Mouse (Mus musculus): ENCODE results near the gene Gm20425. TPM values are rescaled to one million over a fixed set of nuclear protein-coding genes. Genes with fewer than 3 reads are reported as not detected.

The Gm20425 gene
- total RNA-seq, 1 experiment: 0.04 TPM

GRCm38 (mm10) chr9:103246526-103247168 lies 16.5 kb upstream of the Gm20425 start:
- no peak for DNase-seq (ENCODE audit: low read depth, low spot score)
- H3K4me3 ChIP-seq (ENCODE audit: insufficient read depth in 1 of 2, low read depth in 1 of 2, low read length in 2 of 2, poor library complexity in 1 of 2, severe bottlenecking in 1 of 2): no peak overlapping the region
- H3K9me3 ChIP-seq (ENCODE audit: control insufficient read depth, insufficient read depth, low read depth, low read length): no peaks in the 10 kb centered on the region
- H3K9ac ChIP-seq (ENCODE audit: insufficient read depth, low read depth, low read length, poor library complexity, severe bottlenecking): no peak overlapping the region
- H3K4me1 ChIP-seq (ENCODE audit: control insufficient read depth in 2 of 2, insufficient read depth in 2 of 2, low read length in 2 of 2, poor library complexity in 1 of 2): no peaks in the 10 kb centered on the region
- no peaks in the 10 kb centered on the region for H3K36me3 ChIP-seq (ENCODE audit: control insufficient read depth, insufficient read depth, low read length, poor library complexity, severe bottlenecking)
- no peak overlapping the region for H3K27ac ChIP-seq (ENCODE audit: insufficient read depth, low read depth, low read length, poor library complexity, severe bottlenecking)
- TF ChIP-seq ZNF384 (IDR thresholded peaks at IDR 0.05; ENCODE audit: low read depth, low read length) (no peak), HCFC1 (IDR thresholded peaks at IDR 0.05; ENCODE audit: borderline replicate concordance, insufficient read depth, low read length) (no peak)
- in situ Hi-C loops (cut with MboI; ENCODE audit: low sequenced_read_pairs in 2 of 2, unreplicated experiment in 2 of 2): no loop called here

- no peak for DNase-seq (ENCODE audit: low read depth, low spot score)
- H3K9ac ChIP-seq (ENCODE audit: insufficient read depth, low read depth, low read length, poor library complexity, severe bottlenecking): no peak overlapping the region
- no peaks in the 10 kb centered on the region for H3K36me3 ChIP-seq (ENCODE audit: control insufficient read depth, insufficient read depth, low read length, poor library complexity, severe bottlenecking)
- H3K4me1 ChIP-seq (ENCODE audit: control insufficient read depth in 2 of 2, insufficient read depth in 2 of 2, low read length in 2 of 2, poor library complexity in 1 of 2): no peaks in the 10 kb centered on the region
- no peak overlapping the region for H3K27ac ChIP-seq (ENCODE audit: insufficient read depth, low read depth, low read length, poor library complexity, severe bottlenecking)
- H3K4me3 ChIP-seq (ENCODE audit: insufficient read depth in 1 of 2, low read depth in 1 of 2, low read length in 2 of 2, poor library complexity in 1 of 2, severe bottlenecking in 1 of 2): no peak overlapping the region
- H3K9me3 ChIP-seq (ENCODE audit: control insufficient read depth, insufficient read depth, low read depth, low read length): no peaks in the 10 kb centered on the region
- in situ Hi-C loops (cut with MboI; ENCODE audit: low sequenced_read_pairs in 2 of 2, unreplicated experiment in 2 of 2): no loop called here
- no peak for TF ChIP-seq MAFK (IDR thresholded peaks at IDR 0.05; ENCODE audit: insufficient read depth, low read depth, low read length)
- no peak for TF ChIP-seq CHD2 (IDR thresholded peaks at IDR 0.05; ENCODE audit: low read depth, low read length)
- no peak for TF ChIP-seq ZC3H11A (IDR thresholded peaks at IDR 0.05; ENCODE audit: borderline replicate concordance, low read depth, low read length)
- no peak for TF ChIP-seq ZNF384 (IDR thresholded peaks at IDR 0.05; ENCODE audit: low read depth, low read length)
- no peak for TF ChIP-seq HCFC1 (IDR thresholded peaks at IDR 0.05; ENCODE audit: borderline replicate concordance, insufficient read depth, low read length)
Observed at GRCm38 (mm10) chr9:103243640-103244039, 13.5 kb upstream of the Gm20425 start.

- TF ChIP-seq ZC3H11A (IDR thresholded peaks at IDR 0.05; ENCODE audit: borderline replicate concordance, low read depth, low read length): no peak
- no peak for TF ChIP-seq CHD2 (IDR thresholded peaks at IDR 0.05; ENCODE audit: low read depth, low read length)
- TF ChIP-seq ZNF384 (IDR thresholded peaks at IDR 0.05; ENCODE audit: low read depth, low read length): no peak
- no peak for TF ChIP-seq MAFK (IDR thresholded peaks at IDR 0.05; ENCODE audit: insufficient read depth, low read depth, low read length)
- no peak for TF ChIP-seq HCFC1 (IDR thresholded peaks at IDR 0.05; ENCODE audit: borderline replicate concordance, insufficient read depth, low read length)
Observed at GRCm38 (mm10) chr9:103241206-103241605, 11.1 kb upstream of the Gm20425 start.

GRCm38 (mm10) chr9:103239471-103239870 lies 9.4 kb upstream of the Gm20425 start:
- H3K36me3 ChIP-seq (ENCODE audit: control insufficient read depth, insufficient read depth, low read length, poor library complexity, severe bottlenecking): no peaks in the 10 kb centered on the region
- TF ChIP-seq MAFK (IDR thresholded peaks at IDR 0.05; ENCODE audit: insufficient read depth, low read depth, low read length) (no peak), HCFC1 (IDR thresholded peaks at IDR 0.05; ENCODE audit: borderline replicate concordance, insufficient read depth, low read length) (no peak), CHD2 (IDR thresholded peaks at IDR 0.05; ENCODE audit: low read depth, low read length) (no peak), ZNF384 (IDR thresholded peaks at IDR 0.05; ENCODE audit: low read depth, low read length) (no peak), ZC3H11A (IDR thresholded peaks at IDR 0.05; ENCODE audit: borderline replicate concordance, low read depth, low read length) (no peak)
- in situ Hi-C loops (cut with MboI; ENCODE audit: low sequenced_read_pairs in 2 of 2, unreplicated experiment in 2 of 2): no loop called here
- no peak overlapping the region for H3K9ac ChIP-seq (ENCODE audit: insufficient read depth, low read depth, low read length, poor library complexity, severe bottlenecking)
- DNase-seq (ENCODE audit: low read depth, low spot score): no peak
- no peak overlapping the region for H3K27ac ChIP-seq (ENCODE audit: insufficient read depth, low read depth, low read length, poor library complexity, severe bottlenecking)
- H3K4me1 ChIP-seq (ENCODE audit: control insufficient read depth in 2 of 2, insufficient read depth in 2 of 2, low read length in 2 of 2, poor library complexity in 1 of 2): no peaks in the 10 kb centered on the region
- no peaks in the 10 kb centered on the region for H3K9me3 ChIP-seq (ENCODE audit: control insufficient read depth, insufficient read depth, low read depth, low read length)
- H3K4me3 ChIP-seq (ENCODE audit: insufficient read depth in 1 of 2, low read depth in 1 of 2, low read length in 2 of 2, poor library complexity in 1 of 2, severe bottlenecking in 1 of 2): no peak overlapping the region

More at GRCm38 (mm10) chr9:103241206-103241605, 11.1 kb upstream of the Gm20425 start:
- Histone ChIP-seq H3K9me3 (ENCODE audit: control insufficient read depth, insufficient read depth, low read depth, low read length) (no peaks in the 10 kb centered on the region), H3K4me3 (ENCODE audit: insufficient read depth in 1 of 2, low read depth in 1 of 2, low read length in 2 of 2, poor library complexity in 1 of 2, severe bottlenecking in 1 of 2) (no peak overlapping the region), H3K36me3 (ENCODE audit: control insufficient read depth, insufficient read depth, low read length, poor library complexity, severe bottlenecking) (no peaks in the 10 kb centered on the region), H3K9ac (ENCODE audit: insufficient read depth, low read depth, low read length, poor library complexity, severe bottlenecking) (no peak overlapping the region), H3K4me1 (ENCODE audit: control insufficient read depth in 2 of 2, insufficient read depth in 2 of 2, low read length in 2 of 2, poor library complexity in 1 of 2) (no peaks in the 10 kb centered on the region), H3K27ac (ENCODE audit: insufficient read depth, low read depth, low read length, poor library complexity, severe bottlenecking) (no peak overlapping the region)
- in situ Hi-C loops (cut with MboI; ENCODE audit: low sequenced_read_pairs in 2 of 2, unreplicated experiment in 2 of 2): no loop called here
- DNase-seq (ENCODE audit: low read depth, low spot score): no peak

Data from ES-E14 (cell line).